Mouse (Mus musculus) adipocyte (in vitro differentiated cells): ENCODE measurements at regions not wholly inside any gene's neighbourhood (a gene's known extent, or its start where the extent isn't known, plus 50 kb on each side); places are given as distances from the start of the nearest gene placed in this dataset.

Experiments used
- DNase-seq: peaks from one replicate; pipeline ENCODE4 v3.0.0-alpha.2; 2016; ENCODE audit warnings: low spot score

GRCm38 (mm10) chr13:102258207-102258606 lies 435.2 kb upstream of the Cd180 start:
- DNase-seq = no peak

DNA sequence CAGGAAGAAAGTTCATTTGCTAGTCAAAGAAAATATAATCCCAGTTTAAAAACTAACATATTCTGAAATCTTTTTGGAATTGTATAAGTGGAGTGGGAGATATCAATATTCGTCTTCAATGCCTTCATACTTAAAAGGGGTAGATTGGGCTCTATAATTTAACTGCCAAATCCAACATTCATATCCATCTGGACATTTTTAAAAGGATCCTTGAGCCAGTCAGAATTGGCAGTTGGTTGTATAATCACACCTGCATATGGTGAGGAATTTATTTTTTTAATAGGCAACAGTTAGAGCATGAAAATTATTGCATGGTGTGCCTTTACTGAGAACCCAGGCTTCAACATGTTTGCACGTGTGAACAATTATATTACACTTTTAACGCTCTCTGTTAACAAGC lies 419.5 kb upstream of the Cd180 start:
- no peak for DNase-seq

- DNase-seq = peak; percentile 54
Observed at GRCm38 (mm10) chr13:102275296-102275695, 418.1 kb upstream of the Cd180 start.

GRCm38 (mm10) chr13:102276885-102277284 lies 416.5 kb upstream of the Cd180 start:
- DNase-seq = no peak

DNA sequence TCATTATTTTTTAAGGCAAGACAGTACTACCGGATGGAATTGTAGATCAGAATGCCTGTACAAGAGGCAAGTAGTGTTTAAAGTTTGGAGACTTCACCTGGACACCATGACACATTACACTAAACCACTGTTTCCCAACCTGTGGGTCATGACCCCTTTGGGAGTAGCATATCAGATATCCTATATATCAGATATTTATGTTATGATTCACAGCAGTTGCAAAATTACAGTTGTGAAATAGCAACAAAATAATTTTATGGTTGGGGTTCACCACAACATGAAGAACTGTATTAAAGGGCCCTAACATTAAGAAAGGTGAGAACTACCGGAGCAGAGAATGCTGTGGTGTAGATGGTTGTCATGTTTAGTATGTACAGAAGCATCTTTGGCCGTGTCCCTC lies 413.2 kb upstream of the Cd180 start:
- no peak for DNase-seq

- no peak for DNase-seq
Observed at GRCm38 (mm10) chr13:102294451-102294850, 398.9 kb upstream of the Cd180 start.

DNA sequence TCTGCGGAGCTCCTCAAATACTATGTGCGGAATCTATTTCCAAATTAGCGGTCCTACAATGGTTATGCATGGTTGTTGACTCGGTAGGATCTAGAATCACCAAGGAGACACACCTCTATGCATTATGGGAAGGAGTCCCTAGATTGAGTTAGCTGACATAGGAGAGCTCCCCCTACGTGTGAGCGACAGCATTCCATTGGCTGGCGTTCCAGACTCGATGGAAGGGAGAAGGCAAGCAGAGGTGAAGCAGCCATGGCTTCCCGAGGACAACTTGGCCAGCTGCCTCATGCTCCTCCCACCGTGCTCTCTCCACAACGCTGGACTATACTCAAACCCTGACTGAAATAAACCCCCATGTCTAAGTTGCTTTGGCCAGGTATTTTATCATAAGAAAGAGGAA lies 398.3 kb upstream of the Cd180 start:
- no peak for DNase-seq

DNA sequence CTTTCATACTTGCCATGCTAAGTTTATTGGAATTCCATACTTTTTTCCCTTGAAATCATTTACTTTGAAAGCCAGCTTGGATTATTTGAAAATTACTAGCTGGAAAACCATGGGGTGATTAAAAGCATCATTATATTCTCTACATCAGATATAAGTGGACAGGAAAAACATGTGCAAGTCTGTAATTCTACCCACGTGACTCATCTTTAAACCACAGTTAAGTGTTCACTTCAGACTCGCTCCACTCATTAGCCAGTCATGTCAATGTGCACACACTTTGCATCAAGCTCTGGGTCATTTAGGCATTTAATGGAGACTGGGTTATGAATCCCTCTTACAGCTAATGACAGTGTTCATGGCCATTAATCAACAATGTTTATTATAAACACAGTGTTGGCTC lies 385.4 kb upstream of the Cd180 start:
- DNase-seq = no peak

DNA sequence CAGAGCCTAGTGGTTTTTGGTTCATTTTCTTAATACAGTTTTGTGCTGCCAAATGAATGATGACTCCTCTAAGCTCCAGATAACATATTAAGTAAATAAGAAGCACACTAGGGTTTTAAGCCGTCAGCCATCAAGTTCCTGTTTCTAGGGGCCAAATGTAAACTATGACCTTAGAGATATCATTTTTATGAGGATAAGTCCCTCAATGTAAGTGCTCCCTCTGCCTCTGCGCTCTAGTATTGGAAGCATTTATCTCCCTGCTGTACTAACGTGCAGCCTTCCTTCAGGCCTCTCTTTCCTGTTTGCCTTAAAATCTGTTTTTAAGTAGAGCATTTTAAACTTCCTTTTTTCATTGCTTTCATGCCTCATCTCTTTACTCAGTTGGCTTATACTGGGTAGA lies 381.3 kb upstream of the Cd180 start:
- DNase-seq = no peak

GRCm38 (mm10) chr13:102315921-102316692 lies 377.3 kb upstream of the Cd180 start:
- peak; percentile 26 for DNase-seq

DNA sequence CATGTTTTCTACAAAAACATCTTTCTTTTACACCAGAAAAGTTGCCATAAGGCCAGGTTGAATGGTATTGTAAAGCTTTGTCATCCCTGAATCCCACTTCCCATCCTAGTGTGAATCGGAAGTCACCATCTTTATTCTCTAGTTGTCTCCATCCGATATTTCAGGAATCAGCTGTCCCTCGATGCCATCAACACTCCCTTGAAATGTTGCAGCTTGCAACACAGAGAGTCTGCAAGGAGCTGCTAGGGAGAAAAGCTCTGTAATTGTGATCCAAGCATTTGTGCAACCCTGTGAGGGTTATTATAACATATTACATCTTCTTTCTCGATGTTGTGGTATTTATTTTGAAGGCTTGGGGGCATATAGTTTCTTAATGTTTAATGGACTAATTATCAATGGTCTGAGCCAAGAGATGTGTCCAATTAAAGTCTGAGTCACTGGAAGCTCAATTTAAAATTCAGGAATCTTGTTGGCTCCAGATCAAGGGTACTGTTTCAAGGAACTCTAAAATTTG lies 374.4 kb upstream of the Cd180 start:
- DNase-seq = peak; percentile 11

DNA sequence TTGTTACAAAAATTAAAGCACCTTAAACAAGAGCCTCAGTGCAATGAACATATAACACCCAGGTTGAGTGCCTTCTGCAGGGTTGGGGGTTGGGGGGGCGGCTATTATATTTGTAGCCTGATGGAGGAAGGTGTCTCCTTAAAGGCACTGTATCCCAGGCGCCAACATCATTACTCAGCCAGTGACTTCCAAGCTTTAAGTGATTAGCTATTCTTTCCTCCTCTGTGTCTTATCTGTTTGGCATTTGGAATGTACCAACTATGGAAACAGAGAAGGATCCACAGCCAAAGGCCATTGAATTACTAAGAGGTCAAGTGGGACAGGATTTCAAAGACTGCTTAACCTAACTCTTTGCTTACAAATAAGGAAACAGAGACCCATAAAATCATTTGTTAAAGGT lies 373.9 kb upstream of the Cd180 start:
- DNase-seq = no peak

DNA sequence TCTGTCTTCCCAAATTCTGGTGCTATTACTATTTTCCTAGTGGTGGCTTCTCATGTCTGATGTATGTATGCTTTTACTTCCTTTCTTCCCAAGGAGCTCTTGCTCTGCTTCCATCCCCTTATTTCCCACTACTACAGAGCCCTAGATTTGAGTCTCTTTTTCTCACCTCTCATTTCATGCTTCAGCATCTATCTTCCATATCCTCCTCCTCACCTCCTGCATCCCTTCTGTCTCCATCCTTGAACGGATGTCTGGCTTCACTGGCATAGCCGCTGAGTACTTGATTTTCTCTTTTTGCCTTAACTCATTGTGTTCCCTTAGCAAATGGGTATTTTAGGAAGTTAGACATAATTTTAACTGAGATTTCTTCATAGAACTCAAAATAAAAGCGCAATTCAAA lies 369.5 kb upstream of the Cd180 start:
- no peak for DNase-seq

DNA sequence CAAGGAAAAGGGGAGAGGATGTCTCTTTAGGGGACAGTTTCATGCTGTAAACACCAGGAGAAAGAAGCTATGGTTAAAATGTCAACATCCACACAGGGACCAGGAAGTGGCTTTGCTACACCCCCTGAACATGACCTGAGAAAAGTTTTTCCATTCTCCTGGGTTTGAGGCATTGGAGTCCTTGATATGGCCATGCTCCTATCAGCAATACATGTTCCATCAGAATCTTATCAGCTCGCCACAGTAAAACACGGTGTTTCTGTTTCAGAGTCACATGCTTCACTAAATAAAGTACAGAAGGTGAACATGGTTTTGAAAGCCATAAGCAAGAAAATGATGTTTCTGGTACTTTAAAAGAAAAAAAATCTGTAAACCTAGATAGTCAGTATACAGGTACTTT lies 367.4 kb upstream of the Cd180 start:
- no peak for DNase-seq

GRCm38 (mm10) chr13:102326544-102326943 lies 366.8 kb upstream of the Cd180 start:
- no peak for DNase-seq

DNA sequence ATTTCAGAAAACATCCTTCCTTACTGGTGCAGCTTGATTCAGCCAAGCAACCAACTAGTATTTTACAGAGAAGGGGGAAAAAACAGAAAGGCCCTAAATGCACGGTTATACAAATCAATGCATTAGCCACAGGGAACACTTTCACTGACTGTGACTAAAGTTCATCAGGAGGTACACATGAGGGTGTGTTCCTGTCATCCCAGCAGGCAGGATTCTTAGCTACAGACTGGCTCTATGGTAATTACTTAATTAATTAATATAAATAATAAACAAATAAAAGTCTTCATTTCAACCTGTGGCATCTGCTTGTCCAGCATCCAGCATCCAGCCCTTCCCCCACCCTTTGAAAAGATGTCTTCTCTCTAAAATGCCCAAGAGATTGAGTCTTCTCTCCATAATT lies 359.7 kb upstream of the Cd180 start:
- DNase-seq = no peak

GRCm38 (mm10) chr13:102334131-102334534 lies 359.2 kb upstream of the Cd180 start:
- no peak for DNase-seq

DNA sequence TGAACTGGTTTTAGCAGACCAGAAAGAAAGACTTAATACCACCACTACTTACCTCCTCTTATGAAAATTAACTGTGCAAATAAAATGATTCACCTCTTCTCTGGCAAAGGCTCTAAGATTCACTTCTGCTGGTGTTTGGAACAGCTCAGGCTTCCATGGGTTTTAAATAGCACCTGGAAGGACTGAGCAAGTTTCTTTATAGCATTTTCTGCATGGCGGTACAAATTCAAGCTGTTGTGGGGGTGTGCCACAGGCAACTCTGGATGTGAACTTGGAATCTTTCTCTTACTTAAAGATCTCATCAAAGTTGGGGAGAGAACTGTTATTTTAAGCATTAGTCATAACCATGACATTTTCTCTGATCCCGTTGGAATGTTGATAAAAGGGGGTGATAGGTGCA lies 350.1 kb upstream of the Cd180 start:
- DNase-seq = no peak

DNA sequence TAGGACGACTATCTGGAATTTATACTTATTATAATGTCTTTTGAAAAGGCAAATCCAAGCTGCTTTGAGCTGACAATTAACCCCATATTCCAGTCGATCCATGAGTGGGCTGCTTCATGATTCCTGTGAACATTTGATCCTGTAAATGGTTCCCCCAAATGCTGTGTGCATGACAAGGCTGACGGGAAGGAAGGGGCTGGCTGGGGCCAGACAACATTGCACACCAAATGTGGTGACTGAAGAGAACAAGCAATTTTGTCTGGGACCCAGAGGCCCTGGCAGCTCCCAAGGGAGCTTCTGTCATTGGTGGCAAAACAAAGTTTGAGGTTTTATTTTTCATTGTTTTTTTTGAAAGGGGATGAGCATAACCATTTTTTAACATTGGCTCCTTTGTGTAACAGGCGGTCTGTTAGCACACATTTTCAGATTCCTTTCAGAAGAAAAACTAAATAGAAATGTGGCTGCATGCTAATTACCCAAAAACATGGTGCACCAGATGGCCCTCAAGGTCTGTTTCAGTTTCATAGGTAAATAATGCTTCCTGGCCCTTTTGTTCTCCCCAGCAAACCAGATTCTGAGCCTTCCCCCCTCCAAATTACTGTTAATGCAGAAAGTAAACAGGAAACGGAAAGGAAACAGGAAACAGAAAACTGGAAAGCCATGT lies 348.6 kb upstream of the Cd180 start:
- no peak for DNase-seq

GRCm38 (mm10) chr13:102349493-102349892 lies 343.9 kb upstream of the Cd180 start:
- DNase-seq = no peak

DNA sequence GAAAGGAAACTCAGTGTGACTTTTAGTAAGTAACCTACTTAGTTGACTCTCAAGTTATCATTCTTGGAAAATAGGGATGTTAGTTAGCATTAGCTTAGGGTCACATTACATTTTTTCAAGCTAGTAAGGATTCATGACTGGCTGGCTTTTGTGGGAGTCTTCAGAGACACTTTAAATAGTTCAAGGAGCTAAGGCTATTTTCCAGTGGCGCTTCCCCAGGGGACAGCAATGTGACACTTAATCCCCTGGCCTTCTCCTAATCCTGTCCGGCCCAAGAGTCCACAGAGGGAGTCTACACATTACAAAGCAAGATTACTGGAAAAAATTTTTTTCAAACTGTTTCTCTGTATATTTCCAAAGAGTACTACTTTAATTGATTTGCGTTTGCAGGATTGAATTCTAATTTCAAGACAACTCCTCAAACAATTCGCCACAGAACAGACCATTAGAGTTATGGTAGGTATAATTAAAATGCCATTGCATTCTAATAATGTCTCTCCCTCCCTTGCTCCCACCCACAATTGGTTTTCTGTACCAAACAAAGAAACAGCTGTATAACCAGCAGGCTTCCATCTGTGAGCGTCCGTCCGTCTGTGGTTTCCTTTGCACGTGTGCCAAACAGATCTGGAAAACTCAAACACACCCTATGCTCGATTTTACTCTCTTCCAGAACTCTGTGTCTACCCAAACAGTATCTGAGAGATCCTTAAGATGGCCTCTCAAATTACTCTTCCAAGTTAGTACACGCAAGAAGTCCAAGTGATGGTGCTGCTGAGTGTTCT lies 341.1 kb upstream of the Cd180 start:
- no peak for DNase-seq

DNA sequence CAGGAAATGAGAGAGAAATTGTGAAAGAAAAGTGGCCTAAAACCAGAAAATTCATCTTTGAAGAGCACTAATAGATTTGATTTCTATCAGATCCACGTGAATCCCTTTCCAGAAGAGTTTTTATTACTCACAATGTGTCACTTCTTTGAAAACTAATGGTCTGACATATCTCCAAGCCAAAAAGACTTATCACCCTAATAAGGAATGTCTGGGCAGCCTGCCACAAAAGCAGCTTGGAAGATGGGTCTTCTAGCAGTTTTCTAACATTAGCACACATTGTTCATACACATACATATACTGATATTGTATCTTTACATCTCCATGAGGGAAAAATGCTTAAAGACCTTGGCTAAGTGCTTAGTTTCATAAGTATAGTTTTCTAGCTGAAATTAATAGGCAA lies 337.8 kb upstream of the Cd180 start:
- DNase-seq = peak; percentile 51
